Mouse (Mus musculus): ENCODE measurements around the gene Ulk4.

Gene Ulk4

GRCm38 (mm10) chr9:121277118-121278060, at the start of gene Ulk4:
Ulk4 (minus strand) TSS chr9:121277197.
- peak; percentile 93 for DNase-seq (ENCODE audit: low read depth)

DNA sequence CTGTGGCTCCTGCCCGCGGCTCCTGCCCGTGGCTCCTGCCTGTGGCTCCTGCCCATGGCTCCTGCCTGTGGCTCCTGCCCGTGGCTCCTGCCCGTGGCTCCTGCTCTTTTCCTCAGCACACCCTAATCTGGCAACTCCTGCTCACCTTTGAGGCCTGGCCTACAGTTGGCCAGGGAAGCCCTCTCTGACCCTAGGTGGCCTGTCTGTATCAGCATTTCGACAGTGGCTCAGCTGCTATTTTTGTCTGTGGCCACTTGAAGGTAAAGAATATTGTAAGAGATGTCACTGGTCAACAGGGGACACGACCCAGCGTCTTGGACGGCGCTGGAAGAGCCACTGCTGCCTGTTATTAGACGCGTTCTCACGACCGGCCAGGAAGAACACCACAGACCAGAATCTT, 45.0 kb upstream of the Ulk4 start:
- no peak for DNase-seq (ENCODE audit: low read depth)

- DNase-seq (ENCODE audit: low read depth), result no peak
Observed at GRCm38 (mm10) chr9:121321118-121321517, 44.1 kb upstream of the Ulk4 start.

DNA sequence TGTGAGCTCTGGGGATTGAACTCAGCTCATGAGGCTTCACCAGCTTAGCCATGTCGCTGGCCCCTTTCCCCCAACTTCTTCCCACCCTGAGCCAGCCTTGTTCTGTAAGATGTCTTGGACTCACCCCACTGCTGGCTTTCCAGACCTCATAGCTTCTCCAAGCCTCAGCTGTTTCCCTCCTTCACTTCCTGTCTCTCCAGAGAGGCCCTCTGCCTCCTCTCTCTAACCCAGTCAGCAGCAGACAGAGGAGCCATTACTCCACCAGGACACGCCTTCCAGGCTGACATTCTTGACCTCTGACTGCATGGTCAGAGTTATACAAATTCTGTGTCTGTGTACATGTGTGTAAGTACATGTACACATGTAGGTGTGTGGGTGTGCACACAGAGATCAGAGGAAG, 43.4 kb upstream of the Ulk4 start:
- DNase-seq (ENCODE audit: low read depth), result no peak

DNA sequence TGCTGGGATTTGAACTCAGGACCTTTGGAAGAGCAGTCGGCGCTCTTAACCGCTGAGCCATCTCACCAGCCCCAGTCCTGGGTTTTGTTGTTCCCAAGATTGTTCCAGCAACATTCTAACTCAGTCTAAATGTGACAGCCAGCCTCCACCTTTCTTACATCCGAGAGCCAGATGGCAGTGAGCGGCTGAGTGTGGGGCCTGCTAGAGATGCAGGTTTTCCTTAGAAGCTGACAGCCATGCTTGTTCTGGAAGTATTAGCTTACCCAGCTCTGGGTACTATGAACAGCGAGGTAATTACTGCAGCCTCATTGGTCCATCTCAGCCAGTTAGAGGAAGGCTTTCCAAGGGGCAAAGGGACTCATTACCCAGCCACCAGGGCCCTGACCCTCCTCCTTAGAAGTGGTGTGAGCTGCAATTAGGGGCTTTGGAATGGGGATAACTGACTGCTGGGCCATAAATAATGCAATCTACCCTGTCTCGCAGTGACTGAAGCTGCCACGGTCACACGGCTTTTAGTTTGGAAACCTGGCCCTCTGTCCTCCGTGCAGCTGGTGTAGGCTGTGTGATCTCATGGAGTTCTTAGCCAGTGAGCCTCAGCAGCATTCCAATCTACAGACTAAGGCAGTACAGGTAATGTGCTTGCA, 42.4 kb upstream of the Ulk4 start:
- DNase-seq (ENCODE audit: low read depth), result no peak

DNA sequence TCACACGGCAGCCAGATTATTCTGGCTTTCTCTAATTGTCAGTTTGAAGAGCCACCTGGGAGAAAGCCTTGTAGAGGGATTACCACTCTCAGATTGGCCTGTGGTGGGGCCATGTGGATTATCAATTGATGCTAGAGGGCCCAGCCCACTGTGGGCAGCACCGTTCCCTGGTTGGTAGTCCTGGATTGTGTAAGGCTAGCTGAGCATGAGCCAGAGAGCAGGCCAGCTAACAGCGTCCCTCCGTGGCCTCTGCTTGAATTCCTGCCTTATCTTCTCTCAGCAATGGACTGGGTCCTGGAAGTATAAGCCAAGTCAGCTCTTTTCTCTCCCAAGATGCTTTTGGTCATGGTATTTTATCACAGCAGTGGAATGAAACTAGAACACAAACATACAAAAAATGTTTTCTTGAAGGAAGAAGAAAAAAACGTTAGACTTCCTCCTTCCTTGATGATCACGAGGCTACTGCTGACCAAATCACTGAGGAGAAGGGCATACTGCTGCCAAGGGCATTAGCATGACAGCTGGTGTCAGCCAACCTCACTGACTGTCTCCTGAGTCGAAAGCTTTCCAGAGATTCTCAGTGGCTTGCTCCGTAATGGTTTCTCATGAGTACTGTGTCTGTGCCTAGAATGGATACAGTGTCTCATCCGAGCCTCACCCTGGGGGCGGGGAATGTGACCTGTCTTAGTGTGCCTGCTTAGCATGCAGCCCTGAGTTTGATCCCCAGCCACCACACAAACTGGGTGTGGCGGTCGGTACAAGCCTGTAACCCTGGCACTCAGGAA, 39.8 kb upstream of the Ulk4 start:
- DNase-seq (ENCODE audit: low read depth), result peak; percentile 68

- DNase-seq (ENCODE audit: low read depth), result no peak
Observed at GRCm38 (mm10) chr9:121315901-121316595, 39.1 kb upstream of the Ulk4 start.

GRCm38 (mm10) chr9:121314541-121315152, 37.6 kb upstream of the Ulk4 start:
- peak; percentile 41 for DNase-seq (ENCODE audit: low read depth)

- DNase-seq (ENCODE audit: low read depth), result peak; percentile 95
Observed at GRCm38 (mm10) chr9:121313656-121314374, 36.8 kb upstream of the Ulk4 start.

DNA sequence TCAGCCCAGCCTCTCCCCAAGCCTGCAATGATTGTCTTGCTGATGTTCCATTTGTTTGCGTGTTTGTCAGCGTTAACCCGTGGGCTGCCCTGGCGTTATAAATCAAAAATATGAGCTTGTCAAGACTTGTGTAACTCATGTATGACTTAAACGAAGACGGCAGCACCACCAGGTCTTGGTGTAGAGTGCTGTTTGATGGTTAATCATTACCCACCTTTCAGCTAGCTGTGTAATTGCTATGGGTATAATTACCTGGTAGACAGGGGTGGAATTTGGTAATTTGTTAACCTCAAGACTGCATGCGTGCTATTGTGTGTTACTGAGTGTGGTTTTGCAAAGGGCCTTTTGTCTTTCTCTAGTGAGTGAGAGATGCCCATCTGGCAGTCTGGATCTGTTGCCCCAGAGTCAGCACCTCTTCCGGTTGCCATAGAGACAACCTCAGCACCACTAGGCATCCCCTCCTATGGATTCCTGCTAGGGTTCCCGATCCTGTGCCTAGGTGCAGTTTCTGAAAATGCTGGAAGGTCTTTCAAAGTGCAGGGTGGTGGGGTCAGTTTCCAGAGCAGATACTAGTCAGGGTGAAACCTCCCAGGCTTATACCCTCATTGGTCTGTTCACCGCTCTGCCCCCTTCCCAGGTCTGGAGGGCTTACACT, 35.4 kb upstream of the Ulk4 start:
- no peak for DNase-seq (ENCODE audit: low read depth)

DNA sequence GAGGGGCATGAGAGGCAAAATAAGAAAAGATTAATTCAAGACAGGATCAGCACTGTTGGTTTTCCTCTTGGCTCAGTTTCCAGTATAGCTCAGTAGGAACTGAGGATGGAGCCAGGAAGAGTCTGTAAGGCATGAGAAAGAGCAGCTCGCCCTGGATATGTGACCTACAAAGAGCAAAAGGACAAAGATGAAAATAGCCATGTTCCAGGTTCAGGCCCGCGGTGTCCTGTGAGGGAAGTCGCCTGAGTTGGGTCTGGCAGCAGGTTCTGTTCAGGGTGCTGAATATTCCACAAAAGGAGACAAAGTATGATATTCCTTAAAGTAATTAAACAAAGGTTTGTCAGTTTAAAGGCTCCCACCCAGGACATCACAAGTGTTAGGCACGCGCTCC, 34.8 kb upstream of the Ulk4 start:
- DNase-seq (ENCODE audit: low read depth), result no peak

DNA sequence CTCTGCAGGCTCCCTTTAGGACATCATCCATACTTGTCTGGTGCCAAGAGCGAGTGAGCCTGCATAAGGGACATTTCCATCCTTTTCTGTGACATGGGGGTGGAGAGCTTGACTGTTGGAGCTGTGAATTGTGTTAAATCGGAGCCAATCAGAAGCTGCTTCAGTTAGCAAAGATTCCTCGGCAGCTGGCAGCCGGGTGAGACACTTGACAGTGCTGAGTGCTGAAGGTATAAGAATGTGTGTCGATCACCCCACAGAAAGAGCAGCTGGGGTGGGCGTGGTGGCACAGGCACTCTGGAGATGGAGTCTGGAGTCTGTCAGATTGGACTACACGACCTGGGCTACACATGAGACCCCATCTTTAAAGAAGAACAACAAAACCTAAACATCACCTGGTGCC, 33.5 kb upstream of the Ulk4 start:
- no peak for DNase-seq (ENCODE audit: low read depth)

DNA sequence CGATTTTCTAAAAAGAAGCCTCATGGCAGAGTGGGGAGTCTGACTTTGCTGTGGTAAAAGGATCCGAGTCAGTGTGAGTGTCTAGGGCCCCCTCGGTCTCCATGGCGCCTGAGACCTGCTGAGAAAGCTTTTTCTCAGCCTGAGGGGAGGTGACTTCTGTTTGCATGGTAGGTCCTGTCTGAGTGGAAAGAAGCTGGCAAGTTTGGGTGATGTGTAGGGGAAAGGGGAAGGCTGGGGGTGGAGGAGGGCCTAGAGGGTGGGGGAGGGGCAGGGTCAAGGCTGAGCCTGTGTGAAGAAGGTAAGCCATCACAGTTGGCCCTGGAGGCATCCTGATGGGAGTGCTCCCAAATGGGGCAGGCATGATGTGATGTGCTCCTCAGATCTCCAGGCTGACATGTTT, 32.3 kb upstream of the Ulk4 start:
- no peak for DNase-seq (ENCODE audit: low read depth)

DNA sequence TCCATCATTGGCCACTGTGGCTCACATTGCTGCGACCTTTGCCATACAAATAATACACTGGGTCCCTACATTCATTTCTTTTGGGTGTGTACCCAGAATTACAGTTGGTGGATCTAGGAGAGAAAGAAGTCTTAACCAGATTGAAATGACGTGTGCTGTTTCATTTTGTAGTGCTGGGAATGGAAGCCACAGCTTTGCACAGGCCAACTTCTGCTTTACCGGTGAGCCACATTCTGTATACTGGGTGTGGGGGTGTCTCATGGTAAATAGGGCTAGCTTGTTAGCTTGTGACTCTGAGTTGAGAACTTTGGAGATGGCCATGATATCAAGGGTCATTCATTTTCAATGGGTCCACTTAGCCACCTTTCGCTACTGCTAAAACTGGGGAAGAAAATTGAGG, 28.5 kb upstream of the Ulk4 start:
- no peak for DNase-seq (ENCODE audit: low read depth)

- DNase-seq (ENCODE audit: low read depth), result no peak
Observed at GRCm38 (mm10) chr9:121304520-121304919, 27.5 kb upstream of the Ulk4 start.

- DNase-seq (ENCODE audit: low read depth), result no peak
Observed at GRCm38 (mm10) chr9:121303748-121304147, 26.8 kb upstream of the Ulk4 start.

DNA sequence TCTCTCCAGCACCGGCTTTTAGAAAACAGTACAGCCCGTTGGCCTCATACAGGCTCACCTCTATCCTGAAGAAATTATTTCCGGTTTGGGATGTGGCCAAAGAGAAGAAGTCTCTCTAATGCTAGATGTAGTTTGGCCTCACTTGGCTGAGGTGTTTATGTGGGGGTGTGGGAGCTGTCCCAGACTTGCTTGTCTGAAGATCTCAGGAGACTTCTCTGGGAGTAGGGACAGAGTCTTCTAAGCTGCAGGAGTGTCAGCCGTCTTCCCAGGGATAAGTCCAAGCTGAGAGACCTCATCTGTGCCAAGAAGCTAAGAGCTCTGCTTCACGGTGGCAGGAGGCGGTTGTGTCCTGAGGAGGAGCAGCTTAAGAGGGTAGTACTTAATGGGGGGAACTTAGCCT, 26.1 kb upstream of the Ulk4 start:
- DNase-seq (ENCODE audit: low read depth), result no peak

GRCm38 (mm10) chr9:121302543-121302942, 25.5 kb upstream of the Ulk4 start:
- no peak for DNase-seq (ENCODE audit: low read depth)

- no peak for DNase-seq (ENCODE audit: low read depth)
Observed at GRCm38 (mm10) chr9:121301041-121301920, 24.3 kb upstream of the Ulk4 start.
